Mouse (Mus musculus) ZHBTc4 (cell line): ENCODE data around the gene Sod1.
A peak's percentile ranks its signal among the peaks of the same experiment; 100 is the strongest.
"Not testable (repeated sequence)": the region's sequence is repeated elsewhere in the genome, so short reads cannot be mapped to it uniquely, and the experiment has no call there.

ENCODE experiments used
- DNase-seq: peaks from one replicate; pipeline ENCODE4 v3.0.0-alpha.2; 2011; ENCODE audit warnings: low read depth, low spot score

Sod1 gene

GRCm38 (mm10) chr16:90210717-90211116 is 9.8 kb upstream of the Sod1 start:
- DNase-seq = no peak

- no peak for DNase-seq
Observed at GRCm38 (mm10) chr16:90211767-90212166, 8.8 kb upstream of the Sod1 start.

DNA sequence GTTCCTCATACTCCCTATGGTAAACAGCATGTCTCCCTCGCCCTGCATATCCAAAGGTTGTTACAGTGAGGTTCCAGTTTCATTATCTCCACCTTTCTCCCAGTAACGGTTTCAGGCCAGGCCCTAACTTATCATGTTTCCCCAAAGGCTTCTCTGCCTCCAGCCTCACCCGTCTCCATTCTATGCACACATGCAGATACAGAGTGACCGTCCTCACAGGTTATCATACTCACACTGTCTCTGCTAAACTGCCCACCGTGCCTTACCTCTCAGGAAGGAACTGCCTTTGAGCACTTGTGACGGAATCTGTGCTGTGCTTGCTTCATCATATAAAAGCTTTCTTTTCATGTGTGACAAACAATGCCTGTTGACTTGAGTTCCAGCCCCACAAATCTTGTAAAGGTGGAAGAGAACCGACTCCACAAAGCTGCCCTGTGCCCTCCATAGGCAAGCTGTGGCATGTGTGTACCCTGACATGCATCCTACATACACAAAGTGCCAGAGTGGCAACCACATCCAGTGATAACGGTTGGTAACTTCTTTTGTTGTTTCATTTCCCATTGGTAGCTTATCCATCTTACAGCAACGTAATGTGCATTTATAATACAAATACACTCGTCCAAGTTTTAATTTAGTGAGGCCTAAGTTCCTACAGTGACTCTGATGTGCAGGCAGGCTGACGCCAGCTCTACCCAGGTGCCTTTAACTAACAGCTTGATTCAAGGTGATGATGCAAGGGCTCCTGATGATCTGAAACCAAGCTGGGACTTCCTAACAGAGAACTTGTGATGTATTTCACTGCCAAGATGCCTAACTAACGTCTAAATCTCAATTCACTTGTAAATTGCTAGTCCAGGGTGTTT is 6.8 kb upstream of the Sod1 start:
- no peak for DNase-seq

- DNase-seq = no peak
Observed at GRCm38 (mm10) chr16:90214731-90215565, 5.6 kb upstream of the Sod1 start.

- DNase-seq = not testable (repeated sequence)
Observed at GRCm38 (mm10) chr16:90215879-90216278, 4.7 kb upstream of the Sod1 start.

GRCm38 (mm10) chr16:90216414-90216813 is 4.1 kb upstream of the Sod1 start:
- no peak for DNase-seq

- DNase-seq = peak; percentile 28
Observed at GRCm38 (mm10) chr16:90217356-90217755, 3.2 kb upstream of the Sod1 start.

DNA sequence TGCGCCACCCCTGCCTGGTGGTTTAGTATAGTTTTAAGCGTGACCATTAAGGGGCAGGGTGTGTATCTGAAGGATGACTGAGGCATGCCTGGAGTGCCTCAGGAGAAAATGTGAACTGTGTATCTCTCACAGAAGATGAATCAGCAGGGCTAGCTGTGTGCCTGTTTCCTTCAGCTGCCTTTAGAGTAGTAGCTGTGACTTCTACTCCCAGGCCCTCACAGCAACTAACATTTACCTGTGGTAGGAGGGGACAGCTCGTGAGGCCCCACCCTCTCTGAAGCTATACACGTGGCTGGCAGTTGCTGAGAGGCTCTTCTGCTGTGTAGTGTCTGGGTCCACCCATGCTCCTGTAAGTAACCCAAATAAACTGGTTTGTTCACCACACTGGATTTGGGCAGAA is 2.6 kb upstream of the Sod1 start:
- DNase-seq = peak; percentile 42

- DNase-seq = peak; percentile 41
Observed at GRCm38 (mm10) chr16:90219445-90219844, 1.1 kb upstream of the Sod1 start.

GRCm38 (mm10) chr16:90220892-90221431 is 408 bp downstream of the Sod1 start:
- peak; percentile 90 for DNase-seq

DNA sequence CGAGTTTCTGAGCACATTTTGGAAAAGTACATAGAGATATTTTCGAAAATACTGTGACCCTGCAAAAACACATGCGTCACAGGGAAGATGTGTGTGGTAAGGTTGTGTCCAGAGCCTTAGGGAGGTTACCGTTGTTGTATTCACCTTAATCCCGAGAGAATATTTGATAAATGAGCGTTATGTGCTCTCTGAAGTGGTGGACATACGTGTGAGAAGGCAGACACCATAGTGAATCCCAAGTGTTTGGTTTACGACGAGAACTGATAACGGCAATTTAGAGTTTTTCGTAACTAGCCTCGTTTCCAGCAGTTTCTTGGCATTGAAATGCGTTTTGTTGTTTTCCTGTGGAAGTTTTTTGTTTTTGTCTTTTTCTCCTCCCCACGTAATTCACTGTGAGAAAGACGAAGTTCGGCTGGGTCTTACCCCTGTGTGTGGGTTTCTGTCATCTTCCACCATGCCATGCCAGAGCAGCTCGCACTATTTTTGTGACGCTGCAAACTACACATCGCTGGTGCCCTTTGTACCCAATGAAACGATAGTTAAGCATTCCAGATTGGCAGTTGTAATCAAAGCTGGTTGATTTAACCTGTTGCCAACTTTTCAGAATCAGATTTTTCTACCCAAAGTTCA is 1.0 kb downstream of the Sod1 start:
- DNase-seq = no peak

DNA sequence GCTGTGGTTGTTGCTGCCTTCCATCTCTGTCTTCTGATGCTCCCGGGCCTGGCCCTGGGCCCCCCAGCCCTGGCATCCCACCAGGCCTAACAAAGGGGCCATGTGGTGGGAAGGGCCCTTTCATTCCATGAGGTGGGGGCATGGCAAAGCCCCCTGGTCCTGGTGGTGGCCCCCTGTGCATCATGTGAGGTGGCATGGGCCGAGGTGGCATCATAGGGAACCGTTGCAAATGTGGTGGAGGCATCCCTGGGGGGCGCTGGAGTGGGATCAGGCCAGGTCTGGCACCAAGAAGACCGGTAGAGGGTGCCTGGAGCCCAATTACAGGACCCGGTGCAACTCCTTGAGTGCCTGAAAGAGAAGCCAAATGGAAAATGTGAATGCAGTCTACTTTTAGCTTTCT is 9.3 kb downstream of the Sod1 start:
- no peak for DNase-seq

DNA sequence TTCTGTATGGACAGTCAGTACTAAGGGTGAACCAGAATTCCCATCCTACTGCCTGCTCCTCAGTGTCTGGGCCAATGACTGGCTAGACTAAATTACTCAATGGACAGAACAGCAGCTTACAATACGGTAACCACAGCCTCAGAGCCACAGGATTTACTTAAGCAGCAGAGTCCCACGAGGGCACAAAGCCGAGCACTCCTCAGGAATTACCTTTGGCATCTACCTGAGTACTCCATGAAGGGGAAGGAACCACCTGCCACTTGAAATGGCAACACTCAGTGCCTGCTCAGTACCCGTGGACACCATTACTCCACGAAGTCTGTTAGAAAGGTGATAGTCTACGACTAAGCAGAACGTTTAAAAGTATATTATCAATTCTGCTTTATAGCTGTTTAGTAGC is 10.7 kb downstream of the Sod1 start:
- DNase-seq = no peak

- peak; percentile 39 for DNase-seq
Observed at GRCm38 (mm10) chr16:90233702-90234101, 13.1 kb downstream of the Sod1 start.

GRCm38 (mm10) chr16:90234617-90235016 is 14.1 kb downstream of the Sod1 start:
- DNase-seq = no peak

DNA sequence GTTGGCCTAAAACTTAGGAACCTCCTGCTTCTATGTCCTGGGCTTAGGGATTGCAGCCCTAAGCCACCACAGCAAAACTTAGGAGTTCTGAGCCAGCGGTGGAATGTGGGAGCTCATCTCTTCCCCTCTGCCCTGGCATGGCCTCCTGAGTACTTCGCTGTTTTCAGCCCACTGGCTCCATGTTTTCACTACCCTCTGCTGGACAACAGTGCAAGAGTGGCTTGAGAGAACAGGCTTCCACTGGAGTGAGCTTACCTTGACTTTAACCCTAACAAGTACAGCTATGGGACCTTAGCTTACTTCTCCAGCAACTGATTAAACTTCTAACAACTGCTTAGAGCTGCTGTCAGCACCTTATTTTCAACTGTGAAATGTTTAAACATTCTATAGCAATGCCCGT is 14.6 kb downstream of the Sod1 start:
- DNase-seq = no peak

- DNase-seq = no peak
Observed at GRCm38 (mm10) chr16:90239128-90239746, 18.7 kb downstream of the Sod1 start.

GRCm38 (mm10) chr16:90241875-90242274 is 21.3 kb downstream of the Sod1 start:
- DNase-seq = no peak

DNA sequence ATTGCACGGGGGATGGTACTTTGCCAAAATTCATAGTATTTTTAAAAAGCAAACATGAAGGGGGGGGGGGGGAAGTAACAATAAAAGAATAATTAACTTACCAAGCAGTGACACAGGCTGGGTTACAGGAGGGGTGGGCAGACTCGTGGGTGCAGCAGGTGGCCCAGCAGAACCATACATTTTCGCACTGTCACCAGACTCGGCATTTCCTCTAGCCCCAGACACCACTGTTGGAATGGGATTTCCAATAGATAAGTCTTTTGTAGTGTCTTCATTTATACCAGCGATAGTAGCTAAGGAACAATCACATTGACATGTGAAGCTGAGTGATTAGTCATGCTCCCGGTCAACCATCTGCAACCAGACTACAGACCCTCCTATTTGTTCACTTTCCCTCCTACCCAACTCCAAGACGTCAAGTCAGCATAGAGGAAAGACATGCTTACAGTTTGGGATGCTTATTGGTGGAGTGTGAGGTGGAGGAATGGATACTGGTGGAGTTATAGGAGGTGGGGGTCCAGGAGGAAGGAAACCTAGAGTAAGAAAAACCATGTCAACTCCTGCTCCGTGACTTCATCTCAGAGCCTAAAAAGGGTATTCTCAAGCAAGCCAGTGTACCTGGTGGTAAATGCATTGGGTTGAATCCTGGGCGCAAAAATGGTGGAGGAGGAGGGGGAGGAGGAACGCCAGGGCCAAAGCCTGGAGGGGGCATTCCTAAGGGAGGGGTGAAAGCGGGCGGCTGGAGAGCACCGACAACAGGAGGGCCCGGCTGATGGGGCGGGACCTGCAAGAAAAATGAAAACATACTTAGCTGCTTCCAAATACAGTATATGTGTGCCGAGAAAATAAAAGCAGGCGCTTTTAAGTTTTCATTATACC is 22.1 kb downstream of the Sod1 start:
- no peak for DNase-seq

DNA sequence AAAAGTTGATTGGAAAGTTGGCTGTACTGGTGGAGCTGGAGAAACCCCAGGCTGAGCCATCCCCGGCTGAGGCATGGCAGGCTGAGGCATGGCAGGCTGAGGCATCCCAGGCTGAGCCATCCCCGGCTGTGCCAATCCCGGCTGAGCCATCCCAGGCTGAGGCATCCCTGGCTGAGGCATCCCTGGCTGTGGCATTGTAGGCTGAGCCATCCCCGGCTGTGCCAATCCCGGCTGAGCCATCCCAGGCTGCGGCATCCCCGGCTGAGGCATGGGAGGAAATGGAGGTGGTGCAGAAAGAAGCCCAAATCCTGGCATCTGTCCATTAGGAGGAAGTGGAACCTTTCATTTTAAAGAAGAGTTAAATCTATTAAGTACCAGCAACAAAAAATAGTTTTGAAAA is 29.5 kb downstream of the Sod1 start:
- DNase-seq = no peak

- not testable (repeated sequence) for DNase-seq
Observed at GRCm38 (mm10) chr16:90251256-90251655, 30.7 kb downstream of the Sod1 start.
